Mouse (Mus musculus) splenic B cell, adult 2 months (primary cell): ENCODE data around the gene 6030498E09Rik.

Source experiments
- DNase-seq: peaks from one replicate; pipeline ENCODE4 v3.0.0-alpha.2; 2011; ENCODE audit warnings: low read depth, low spot score
- H3K27me3 ChIP-seq: 2 replicates; pipeline ENCODE4 v1.6.1; 2012; ENCODE audit warnings: mild to moderate bottlenecking, low read length, moderate library complexity, mixed read lengths; ENCODE audit not compliant: control insufficient read depth, poor library complexity, insufficient read depth, severe bottlenecking
- H3K36me3 ChIP-seq: 2 replicates; pipeline ENCODE4 v1.6.1; 2012; ENCODE audit warnings: mild to moderate bottlenecking, low read length, moderate library complexity, mixed read lengths; ENCODE audit not compliant: control insufficient read depth, poor library complexity, insufficient read depth, severe bottlenecking

Gene 6030498E09Rik

DNA sequence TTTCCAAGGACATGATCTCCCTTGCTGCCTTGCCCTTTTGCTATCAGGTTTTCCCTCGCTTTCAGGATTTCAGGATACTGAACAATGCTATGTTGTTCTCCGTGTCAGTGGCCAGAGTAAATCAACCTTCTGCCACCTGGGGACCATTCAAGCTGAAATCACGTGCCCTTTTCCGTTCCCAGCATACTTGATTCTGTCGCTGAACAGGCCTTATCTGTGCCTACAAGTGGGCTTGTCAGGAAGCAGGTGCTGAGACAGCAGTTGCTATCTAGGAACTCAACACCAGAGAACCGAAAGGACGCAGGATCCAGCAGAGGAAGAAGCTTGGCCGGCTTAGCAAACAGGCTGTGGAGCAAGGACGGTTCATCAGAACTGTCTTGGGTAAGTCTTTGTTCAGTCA, at the start of gene 6030498E09Rik:
Gene 6030498E09Rik (plus strand): TSS at position 194 of the 400 bp plus-strand sequence.
- DNase-seq, result no peak
- Histone ChIP-seq H3K27me3 (no peaks in the 10 kb centered on the region), H3K36me3 (no peaks in the 10 kb centered on the region)

GRCm38 (mm10) chrX:38730081-38730480, 42.4 kb upstream of the 6030498E09Rik start:
- Histone ChIP-seq H3K36me3 (no peaks in the 10 kb centered on the region), H3K27me3 (no peaks in the 10 kb centered on the region)
- no peak for DNase-seq

DNA sequence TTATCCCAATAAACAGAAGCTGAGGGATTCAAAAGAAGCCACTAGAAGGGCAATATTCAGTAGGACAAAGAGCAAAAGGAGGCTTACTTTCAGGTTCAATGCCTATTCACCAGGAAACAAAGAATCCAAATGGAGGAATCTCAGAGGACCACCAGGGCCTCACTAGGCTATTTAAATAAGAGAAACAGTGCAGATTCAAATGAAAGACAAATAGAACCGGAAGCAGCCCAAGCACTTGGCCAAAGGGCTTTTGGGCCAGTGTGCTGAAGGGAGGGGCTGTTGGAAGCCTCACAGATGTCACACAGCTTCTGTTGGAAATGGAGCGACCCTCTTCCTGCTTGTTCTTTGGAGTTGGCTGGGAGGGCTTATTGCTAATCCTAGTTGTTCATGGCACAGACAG, 41.8 kb upstream of the 6030498E09Rik start:
- Histone ChIP-seq H3K27me3 (no peaks in the 10 kb centered on the region), H3K36me3 (no peaks in the 10 kb centered on the region)
- no peak for DNase-seq

- Histone ChIP-seq H3K27me3 (no peaks in the 10 kb centered on the region), H3K36me3 (no peaks in the 10 kb centered on the region)
- DNase-seq, result no peak
Measured at GRCm38 (mm10) chrX:38733683-38734082, 38.8 kb upstream of the 6030498E09Rik start.

GRCm38 (mm10) chrX:38734916-38735880, 37.3 kb upstream of the 6030498E09Rik start:
- no peak for DNase-seq
- H3K27me3 ChIP-seq, result no peaks in the 10 kb centered on the region
- H3K36me3 ChIP-seq, result no peaks in the 10 kb centered on the region

GRCm38 (mm10) chrX:38771453-38771852, 1.0 kb upstream of the 6030498E09Rik start:
- Histone ChIP-seq H3K27me3 (no peaks in the 10 kb centered on the region), H3K36me3 (no peaks in the 10 kb centered on the region)
- DNase-seq, result no peak

DNA sequence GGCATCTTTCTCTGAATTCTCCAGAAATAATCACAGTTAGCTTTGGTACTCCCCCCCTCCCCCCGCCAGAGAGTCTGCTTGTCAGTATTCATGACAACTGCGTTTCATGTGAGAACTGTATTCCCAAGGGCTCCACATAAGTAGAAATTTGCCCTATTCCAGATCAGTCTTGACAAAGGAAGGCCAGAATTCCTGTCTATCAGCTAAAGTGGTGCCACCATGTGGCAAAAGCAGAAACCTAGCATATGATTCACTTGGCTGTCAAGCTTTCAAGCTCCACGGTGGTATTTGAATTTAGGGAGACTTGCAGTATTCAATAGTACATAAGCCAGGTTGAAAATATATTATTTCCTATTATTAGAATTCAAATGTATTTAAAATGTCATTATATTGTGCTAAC, 585 bp upstream of the 6030498E09Rik start:
- no peaks in the 10 kb centered on the region for H3K27me3 ChIP-seq
- no peak for DNase-seq
- H3K36me3 ChIP-seq, result no peaks in the 10 kb centered on the region

DNA sequence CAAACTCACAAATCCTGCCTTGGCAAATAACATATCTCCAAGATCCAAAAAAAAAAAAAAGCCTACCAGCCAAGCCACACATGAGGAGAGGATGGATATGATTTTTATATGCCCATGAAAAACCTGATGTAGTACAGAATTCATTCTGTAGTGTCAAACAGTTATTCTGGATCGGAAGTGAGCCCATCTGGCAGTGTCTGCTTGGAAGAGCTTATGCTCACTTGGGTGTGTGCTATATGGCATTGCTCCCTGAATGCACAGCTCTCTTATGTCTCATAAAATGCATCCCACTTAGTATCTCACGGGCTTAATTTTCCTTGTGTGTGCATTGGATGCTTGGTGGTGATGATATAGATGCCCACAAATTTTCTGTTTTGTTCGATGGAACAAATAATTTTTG, 21.9 kb downstream of the 6030498E09Rik start:
- H3K36me3 ChIP-seq, result no peaks in the 10 kb centered on the region
- H3K27me3 ChIP-seq, result no peaks in the 10 kb centered on the region
- no peak for DNase-seq

GRCm38 (mm10) chrX:38813934-38814333, 41.5 kb downstream of the 6030498E09Rik start:
- H3K27me3 ChIP-seq, result no peaks in the 10 kb centered on the region
- no peaks in the 10 kb centered on the region for H3K36me3 ChIP-seq
- no peak for DNase-seq

- H3K27me3 ChIP-seq, result no peaks in the 10 kb centered on the region
Measured at GRCm38 (mm10) chrX:38816841-38817240, 44.4 kb downstream of the 6030498E09Rik start.

GRCm38 (mm10) chrX:38958571-38958970, 186.1 kb downstream of the 6030498E09Rik start:
- DNase-seq, result no peak
- no peaks in the 10 kb centered on the region for H3K36me3 ChIP-seq

More at GRCm38 (mm10) chrX:38816841-38817240, 44.4 kb downstream of the 6030498E09Rik start:
- no peaks in the 10 kb centered on the region for H3K36me3 ChIP-seq
- DNase-seq, result no peak

GRCm38 (mm10) chrX:38996265-38996664, 223.8 kb downstream of the 6030498E09Rik start:
- H3K27me3 ChIP-seq, result no peaks in the 10 kb centered on the region
- DNase-seq, result no peak
- no peaks in the 10 kb centered on the region for H3K36me3 ChIP-seq

More at GRCm38 (mm10) chrX:38958571-38958970, 186.1 kb downstream of the 6030498E09Rik start:
- no peaks in the 10 kb centered on the region for H3K27me3 ChIP-seq
